7 mouse cellular contexts compared by ENCODE assay signal in genomic region chr4:98702201-98702894, GRCm38 (mm10). TPM values are rescaled to one million over a fixed set of nuclear protein-coding genes. Genes with fewer than 3 reads are reported as not detected.
DNase-seq lines count a peak whose midpoint lies in the region; ATAC-seq lines count a peak whose summit lies in the region.

No protein-coding gene starts in this region.

- DNase-seq in adrenal gland, postnatal 10 days, result peak; percentile 82
- DNase-seq in gastrocnemius, adult 8-10 months (ENCODE audit: low spot score in 2 of 2), result peak; percentile 11 to 27
- DNase-seq in left cerebral cortex, postnatal 10 days (ENCODE audit: extremely low spot score in 1 of 2, low spot score in 2 of 2), result peak; percentile 67 to 71

- H3K27me3 ChIP-seq in intestine, embryonic 15.5 days (replicated peaks), result no peaks in the 10 kb centered on the region
- no peaks in the 10 kb centered on the region for H3K27me3 ChIP-seq in midbrain, embryonic 12.5 days
- no peaks in the 10 kb centered on the region for H3K27me3 ChIP-seq in stomach, embryonic 15.5 days (replicated peaks)

- H3K27ac ChIP-seq in intestine, embryonic 15.5 days, result no peak overlapping the region
- no peak overlapping the region for H3K27ac ChIP-seq in midbrain, embryonic 12.5 days (replicated peaks)
- H3K27ac ChIP-seq in stomach, embryonic 15.5 days, result no peak overlapping the region

- H3K4me3 ChIP-seq in intestine, embryonic 15.5 days (replicated peaks), result no peak overlapping the region
- no peak overlapping the region for H3K4me3 ChIP-seq in midbrain, embryonic 12.5 days
- H3K4me3 ChIP-seq in stomach, embryonic 15.5 days (replicated peaks), result no peak overlapping the region

- 0 out of 2 replicates have a peak, but pooled peaks cover 3% of the 10 kb centered on the region for H3K4me1 ChIP-seq in intestine, embryonic 15.5 days (replicated peaks)
- H3K4me1 ChIP-seq in midbrain, embryonic 12.5 days, result peaks cover 9% of the 10 kb centered on the region; the same call in 1 of the 2 replicates
- H3K4me1 ChIP-seq in stomach, embryonic 15.5 days, result 0 out of 2 replicates have a peak, but pooled peaks cover 4% of the 10 kb centered on the region

- 27% methylated on average over 12 of the region's 12 CpGs for WGBS in intestine, embryonic 15.5 days
- 31% methylated on average over 12 of the region's 12 CpGs for WGBS in midbrain, embryonic 12.5 days
- WGBS in stomach, embryonic 15.5 days, result 22% methylated on average over 12 of the region's 12 CpGs

- no peak overlapping the region for H3K9ac ChIP-seq in intestine, embryonic 15.5 days
- H3K9ac ChIP-seq in midbrain, embryonic 12.5 days (replicated peaks), result no peak overlapping the region
- H3K9ac ChIP-seq in stomach, embryonic 15.5 days, result no peak overlapping the region

- H3K36me3 ChIP-seq in intestine, embryonic 15.5 days, result 0 out of 2 replicates have a peak, but pooled peaks cover 3% of the 10 kb centered on the region
- no peaks in the 10 kb centered on the region for H3K36me3 ChIP-seq in midbrain, embryonic 12.5 days
- H3K36me3 ChIP-seq in stomach, embryonic 15.5 days, result no peaks in the 10 kb centered on the region

- ATAC-seq in common myeloid progenitor, adult 5-6 weeks (replicated peaks; ENCODE audit: low read depth, poor library complexity, severe bottlenecking), result peak; percentile 75
- peak; percentile 74 for ATAC-seq in intestine, embryonic 15.5 days
- ATAC-seq in midbrain, embryonic 12.5 days (ENCODE audit: low FRiP score, low read depth), result peak; percentile 75
- ATAC-seq in stomach, embryonic 15.5 days (ENCODE audit: insufficient read depth, low FRiP score, low read depth), result peak; percentile 40; the same call in 1 of the 2 replicates

- no peaks in the 10 kb centered on the region for H3K9me3 ChIP-seq in intestine, embryonic 15.5 days
- no peaks in the 10 kb centered on the region for H3K9me3 ChIP-seq in midbrain, embryonic 12.5 days
- no peaks in the 10 kb centered on the region for H3K9me3 ChIP-seq in stomach, embryonic 15.5 days

- 0 out of 2 replicates have a peak overlapping the region, but pooled peaks have one; percentile 24 for H3K4me2 ChIP-seq in intestine, embryonic 15.5 days (replicated peaks)
- peak overlapping the region; percentile 10; the same call in 1 of the 2 replicates for H3K4me2 ChIP-seq in midbrain, embryonic 12.5 days (replicated peaks)
- no peak overlapping the region for H3K4me2 ChIP-seq in stomach, embryonic 15.5 days

- intact Hi-C loops in left cerebral cortex, postnatal 10 days (cut with DNase I), result loop anchor here (5.0 to 10.0 kb wide), 2 partner anchors 160 to 1028 kb away; no protein-coding TSS in a partner anchor

RNA-seq across cellular contexts. Expression of gene L1td1, which starts 24.2 kb away (rescaled TPM):
- total RNA-seq in adrenal gland, postnatal 10 days (2021), result not detected
- not detected in 2 replicates for total RNA-seq in common myeloid progenitor, adult 5-6 weeks (2017)
- total RNA-seq in gastrocnemius, adult 8-10 months (2022), result not detected
- 0.35 and 0.43 TPM in 2 replicates for polyA plus RNA-seq in intestine, embryonic 15.5 days (2015; fragmentation: Nextera tagmentation; extraction: Ambion mirVana)
- total RNA-seq in left cerebral cortex, postnatal 10 days (2021), result not detected
- 0.28 TPM in 1 of 2 replicates, not detected in the other for polyA plus RNA-seq in midbrain, embryonic 12.5 days (2016; fragmentation: Nextera tagmentation; extraction: Ambion mirVana)
- polyA plus RNA-seq in stomach, embryonic 15.5 days (2015; fragmentation: Nextera tagmentation; extraction: Ambion mirVana), result 0.09 and 0.17 TPM in 2 replicates

Comparison
In these comparisons a context has a peak if more than half of its experiments do, and no peak if none do; other contexts are left out.
1. DNase-seq: peak in every context shown above with its lines; median percentile 82 in adrenal gland, postnatal 10 days; 69 in left cerebral cortex, postnatal 10 days; 19 in gastrocnemius, adult 8-10 months.